Mouse (Mus musculus) adrenal gland, postnatal 36 days (tissue): Measurements from ENCODE around the gene Slc9a2. TPM values are rescaled to one million over a fixed set of nuclear protein-coding genes. Genes with fewer than 3 reads are reported as not detected.
"Not testable (repeated sequence)": the region's sequence is repeated elsewhere in the genome, so short reads cannot be mapped to it uniquely, and the experiment has no call there.

Experiments
- DNase-seq, 2 experiments: peaks; one replicate each; pipeline ENCODE4 v3.0.0; 2021; ENCODE audit warnings: mixed read lengths in 1 of 2
- long read RNA-seq, 2 experiments: library from polyadenylated mRNA; stranded (forward); transcript quantifications; one replicate each; pipeline ENCODE4 v2.0.0; 2021; ENCODE audit warnings: borderline sequencing depth in 2 of 2
- total RNA-seq, 2 experiments: library from RNA; stranded (reverse); gene quantifications; 2 replicates each; pipeline ENCODE4 v1.2.3; 2021

Slc9a2 gene
- under 1 TPM; 0.07 TPM for total RNA-seq
- long read RNA-seq, experiment 1, full-length matches to known transcripts = 1 of 1 reads
- long read RNA-seq, experiment 1, partial matches to known transcripts = 0 of 1 reads
- long read RNA-seq, experiment 1, other reads (novel, unspliced or antisense) = 0 of 1 reads
- long read RNA-seq, experiment 2 = 0 reads

- peak in 1 of 2 experiments; percentile 3 for DNase-seq
Observed at GRCm38 (mm10) chr1:40680067-40680867, at the start of gene Slc9a2. TSS of gene Slc9a2 (plus strand) at chr1:40680574.

DNA sequence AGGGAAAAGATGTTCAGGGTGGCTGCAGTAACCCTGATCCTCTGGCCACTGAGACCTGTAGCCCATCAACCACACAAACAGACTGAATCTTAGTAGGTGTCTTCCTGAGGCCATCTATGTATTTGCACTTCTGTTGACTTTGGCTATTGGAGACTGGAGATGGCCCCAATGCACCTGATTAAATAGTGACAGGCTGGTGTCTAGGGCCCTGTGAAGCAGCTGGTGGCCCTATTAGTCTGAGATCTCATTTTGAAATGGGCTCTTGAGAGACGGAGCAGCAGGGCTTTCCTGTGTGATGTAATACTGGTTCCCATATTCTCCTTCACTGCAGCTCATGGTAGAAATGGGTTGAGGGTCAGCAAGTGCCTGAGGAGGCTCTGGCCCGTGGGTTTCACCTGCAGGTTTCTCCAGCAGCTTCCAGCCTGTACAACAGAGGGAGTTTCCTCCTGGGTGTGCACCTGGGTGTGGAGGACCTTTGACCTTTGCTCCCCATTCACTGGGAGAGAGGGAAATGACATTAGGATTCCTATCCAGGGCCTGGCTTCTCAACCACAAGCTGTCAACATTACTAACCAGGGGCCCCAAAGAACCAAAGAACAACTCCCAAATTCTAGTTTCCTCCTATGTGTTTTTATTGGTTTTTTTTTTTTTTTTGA, 47.8 kb upstream of the Slc9a2 start:
- DNase-seq = no peak

GRCm38 (mm10) chr1:40634608-40635007, 45.8 kb upstream of the Slc9a2 start:
- no peak for DNase-seq

DNA sequence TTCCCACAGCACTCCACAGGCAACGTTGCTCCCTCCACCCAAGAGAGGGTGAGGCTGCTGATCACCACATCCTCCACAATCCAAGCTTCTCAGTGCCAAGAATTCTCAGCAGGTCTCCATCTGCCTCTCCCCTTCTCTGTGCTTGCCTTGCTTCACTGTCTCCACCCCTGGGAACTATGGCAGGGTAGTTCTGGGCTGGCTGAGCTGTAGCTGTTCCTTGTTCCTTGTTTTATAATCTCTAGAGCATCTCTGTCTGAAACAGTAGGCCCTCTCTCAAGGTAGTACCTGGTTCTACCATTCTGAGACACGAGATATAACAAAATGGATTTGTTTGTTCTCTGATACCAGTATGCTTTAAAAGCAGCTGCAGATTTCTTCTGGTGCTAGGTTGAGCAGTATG, 32.1 kb upstream of the Slc9a2 start:
- DNase-seq = no peak

DNA sequence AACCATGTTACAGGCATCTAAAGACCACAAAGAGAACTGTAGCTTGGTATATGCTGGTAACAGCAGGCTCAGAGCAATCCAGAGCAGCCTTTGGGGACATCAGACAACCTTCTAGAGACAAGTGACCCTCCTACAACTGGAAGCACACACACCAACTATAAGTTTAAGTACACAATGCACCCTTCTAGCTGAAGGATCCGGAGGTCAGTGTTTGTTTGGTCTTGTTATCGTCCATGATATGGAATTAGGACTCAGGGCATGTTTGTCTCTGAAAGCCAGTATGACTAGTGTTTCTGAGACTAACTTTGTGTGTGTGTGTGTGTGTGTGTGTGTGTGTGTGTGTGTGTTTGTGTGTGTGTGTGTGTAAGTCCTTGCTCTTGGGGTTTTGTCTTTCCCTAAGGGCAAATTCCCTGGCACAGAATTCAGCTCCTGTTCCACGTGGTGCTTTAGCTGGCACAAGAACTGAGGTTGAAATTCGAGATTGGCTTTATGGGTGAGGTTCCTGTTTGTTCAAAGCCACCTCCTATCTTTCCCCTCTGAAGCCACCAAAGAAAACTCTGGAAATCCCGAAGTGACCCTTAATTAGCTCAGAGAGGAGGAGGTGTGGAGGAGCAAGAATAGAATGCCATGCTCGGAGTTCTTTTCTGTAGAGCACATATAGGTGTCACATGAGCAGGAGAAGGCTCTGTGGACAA, 29.4 kb upstream of the Slc9a2 start:
- DNase-seq = no peak

- DNase-seq = no peak
Observed at GRCm38 (mm10) chr1:40657035-40657434, 23.3 kb upstream of the Slc9a2 start.

DNA sequence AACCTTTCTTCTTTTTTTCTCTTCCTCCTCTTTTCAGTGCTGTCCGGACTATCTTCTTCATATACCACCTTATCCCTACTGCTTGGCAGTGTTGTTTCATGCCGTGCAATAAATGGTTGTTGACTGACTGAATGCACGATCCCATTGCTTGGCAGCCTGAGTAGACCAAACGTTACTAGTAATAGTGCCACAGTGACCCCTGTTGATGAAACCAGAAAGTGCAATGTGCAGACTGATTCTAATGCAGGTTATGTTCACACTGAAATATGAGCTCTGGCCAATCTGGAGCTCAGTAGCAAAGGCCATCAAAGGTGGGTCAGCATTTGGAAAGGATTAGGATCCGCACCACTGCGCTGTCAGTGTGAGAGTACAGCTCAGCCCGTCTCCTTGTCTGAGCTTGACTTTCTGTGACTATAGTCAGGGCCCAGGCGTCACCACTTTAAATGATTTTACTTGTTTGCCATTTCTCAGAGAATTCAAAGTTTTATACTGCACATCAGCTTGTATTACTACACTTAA, 22.3 kb upstream of the Slc9a2 start:
- peak; percentile 41 to 45 for DNase-seq

- DNase-seq = no peak
Observed at GRCm38 (mm10) chr1:40659017-40659416, 21.4 kb upstream of the Slc9a2 start.

DNA sequence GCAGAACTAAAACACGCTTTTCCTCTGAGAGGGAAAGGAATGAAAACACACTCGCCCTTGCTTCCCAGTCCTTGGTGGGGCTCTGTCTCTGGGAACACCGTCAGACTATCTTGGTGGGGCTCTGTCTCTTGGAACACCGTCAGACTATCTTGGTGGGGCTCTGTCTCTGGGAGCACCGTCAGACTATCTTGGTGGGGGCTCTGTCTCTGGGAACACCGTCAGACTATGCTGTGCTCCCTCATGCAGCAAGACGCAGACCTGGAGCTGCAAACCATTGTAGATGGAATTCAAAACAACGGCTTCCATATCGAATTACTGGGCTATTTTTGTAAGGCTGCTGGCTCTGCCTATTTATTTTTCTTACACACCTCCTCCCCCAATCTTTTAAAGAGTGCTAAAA, 20.9 kb upstream of the Slc9a2 start:
- DNase-seq = no peak

GRCm38 (mm10) chr1:40660838-40661237, 19.5 kb upstream of the Slc9a2 start:
- DNase-seq = no peak

DNA sequence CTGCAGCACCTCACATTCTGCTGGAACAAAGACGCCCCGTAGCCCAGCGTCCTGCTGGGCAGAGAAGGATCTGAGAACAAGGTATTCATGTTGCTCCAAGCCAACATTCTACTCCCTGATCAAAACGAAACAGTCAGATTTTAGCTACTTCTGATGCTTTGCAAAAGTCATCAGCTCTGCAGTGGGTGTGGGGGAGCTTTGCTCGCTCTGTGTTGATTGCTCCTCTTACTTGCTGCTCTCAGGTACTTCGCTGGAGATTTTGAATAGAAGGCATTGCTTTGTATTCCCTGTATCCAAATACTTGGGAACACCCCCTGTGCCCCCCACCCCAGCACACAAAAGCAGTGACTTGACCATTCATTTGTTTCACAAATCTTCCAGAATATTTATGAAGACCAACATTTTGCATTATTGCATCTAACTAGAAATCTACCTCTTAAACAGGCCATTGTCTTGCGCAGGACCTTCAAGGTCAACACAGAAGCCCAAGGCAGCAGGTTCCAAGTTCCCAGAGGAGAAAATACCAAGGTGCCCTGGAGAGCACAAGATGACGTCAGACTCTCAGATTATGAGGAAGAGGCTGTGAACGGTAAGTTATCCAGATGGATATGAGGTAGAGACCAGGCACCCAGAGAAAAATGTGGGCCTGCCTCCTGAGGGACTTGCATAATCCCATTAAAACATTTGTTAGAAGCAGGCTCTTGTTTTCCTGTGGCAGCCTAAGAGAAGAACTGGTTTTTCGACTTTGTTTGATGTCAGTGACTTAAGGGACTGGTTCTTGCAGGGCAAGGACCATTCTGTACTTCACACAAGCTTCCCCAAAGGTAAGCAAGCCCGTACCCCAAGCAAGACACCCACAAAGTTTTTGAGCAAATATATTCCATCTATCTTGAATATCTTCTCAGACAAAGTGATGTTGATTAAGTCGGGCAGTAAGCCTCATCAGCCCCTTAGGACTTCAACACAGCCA, 14.7 kb upstream of the Slc9a2 start:
- no peak for DNase-seq

- not testable (repeated sequence) for DNase-seq
Observed at GRCm38 (mm10) chr1:40667442-40667841, 12.9 kb upstream of the Slc9a2 start.

GRCm38 (mm10) chr1:40670025-40670424, 10.3 kb upstream of the Slc9a2 start:
- DNase-seq = no peak

- DNase-seq = no peak
Observed at GRCm38 (mm10) chr1:40671490-40671889, 8.9 kb upstream of the Slc9a2 start.

GRCm38 (mm10) chr1:40677306-40677705, 3.1 kb upstream of the Slc9a2 start:
- no peak for DNase-seq

- peak; percentile 53 to 54 for DNase-seq
Observed at GRCm38 (mm10) chr1:40680868-40681698, 709 bp downstream of the Slc9a2 start.

DNA sequence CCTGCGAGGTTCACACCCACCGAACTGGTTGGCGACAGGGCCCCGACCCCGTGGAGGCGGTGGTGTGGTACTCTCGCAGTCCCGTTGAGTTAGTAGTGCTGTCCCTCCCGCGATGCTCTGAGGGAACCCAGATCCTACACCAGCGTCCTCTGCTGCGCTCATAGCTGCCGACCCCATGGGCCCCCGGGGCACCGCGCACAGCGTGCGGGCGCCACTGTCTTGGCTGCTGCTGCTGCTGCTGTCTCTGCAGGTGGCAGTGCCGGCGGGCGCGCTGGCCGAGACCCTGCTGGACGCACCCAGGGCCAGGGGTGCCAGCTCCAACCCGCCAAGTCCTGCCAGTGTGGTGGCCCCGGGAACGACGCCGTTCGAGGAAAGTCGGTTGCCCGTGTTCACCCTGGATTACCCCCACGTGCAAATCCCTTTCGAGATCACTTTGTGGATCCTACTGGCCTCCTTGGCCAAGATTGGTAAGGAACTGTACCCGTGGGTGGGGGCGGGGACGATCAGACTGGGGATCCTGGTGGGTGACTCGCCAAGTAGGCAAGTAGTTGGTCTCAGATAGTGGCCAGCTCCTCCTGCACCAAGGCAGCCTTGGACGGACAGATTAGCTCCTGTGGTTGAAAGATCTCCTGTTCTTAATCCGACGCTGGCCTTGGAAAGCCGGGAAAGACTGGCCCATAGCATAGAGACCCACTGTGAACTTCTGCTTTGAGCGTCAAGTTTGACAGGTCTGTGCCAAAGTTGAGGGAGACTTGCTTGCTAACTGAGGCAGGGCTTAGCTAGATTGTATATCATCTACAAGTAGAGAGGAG, 1.5 kb downstream of the Slc9a2 start:
- peak in 1 of 2 experiments; percentile 2 for DNase-seq

DNA sequence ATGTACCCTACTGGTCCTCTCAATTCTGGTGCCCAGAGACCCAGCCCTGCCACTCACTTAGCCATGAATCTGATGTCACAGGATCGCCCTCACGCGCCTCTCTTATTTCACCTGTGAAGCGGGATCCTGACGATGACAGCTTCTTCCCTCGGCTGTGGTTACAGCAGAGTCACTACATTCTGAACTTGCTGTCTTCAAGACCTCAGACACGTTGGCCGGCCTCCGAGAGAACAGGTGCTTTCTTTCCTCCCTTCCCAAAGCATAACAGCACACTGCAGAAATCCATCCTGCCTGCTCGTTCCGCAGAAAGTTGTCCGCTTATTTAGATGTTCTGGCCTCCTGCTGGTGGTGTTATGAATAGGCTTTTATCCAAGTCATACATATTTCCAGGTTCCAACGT, 13.9 kb downstream of the Slc9a2 start:
- no peak for DNase-seq

DNA sequence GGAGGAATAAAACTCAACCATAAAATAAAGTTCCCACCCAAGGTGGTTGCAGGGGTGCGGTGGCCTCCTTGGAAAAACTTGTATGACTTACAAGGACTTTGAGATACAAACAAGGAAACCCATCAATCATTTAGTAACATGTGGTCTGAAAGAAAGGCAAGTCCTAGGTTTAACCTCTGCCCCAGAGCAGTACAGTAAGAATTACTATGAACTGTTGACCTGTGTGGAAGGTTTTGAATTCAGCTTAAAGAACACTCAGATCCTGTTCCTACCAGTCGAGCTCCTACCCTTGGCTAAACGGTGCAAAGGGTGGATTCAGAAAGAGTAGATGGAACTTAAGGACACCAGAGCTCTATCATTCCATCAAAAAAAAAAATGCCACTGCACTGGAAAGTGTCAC, 16.1 kb downstream of the Slc9a2 start:
- DNase-seq = no peak
